Mouse (Mus musculus): ENCODE measurements around the gene Clec12b. TPM values are rescaled to one million over a fixed set of nuclear protein-coding genes. Genes with fewer than 3 reads are reported as not detected.

Gene Clec12b
- polyA plus RNA-seq, 1 experiment from 2014 or later, result not detected

Other genes starting within 250 kb of the Clec12b start
- not detected in 2 replicates for gene Clec2d, start 205.3 kb downstream of the Clec12b start, polyA plus RNA-seq (2016; fragmentation: Nextera tagmentation; extraction: Ambion mirVana)
- gene Cd69, start 110.4 kb downstream of the Clec12b start, polyA plus RNA-seq (2016; fragmentation: Nextera tagmentation; extraction: Ambion mirVana), result not detected in 2 replicates
- gene 4922502D21Rik, start 54.1 kb downstream of the Clec12b start, polyA plus RNA-seq (2016; fragmentation: Nextera tagmentation; extraction: Ambion mirVana), result not detected in 2 replicates
- gene Clec12a, start 43.2 kb downstream of the Clec12b start, polyA plus RNA-seq (2016; fragmentation: Nextera tagmentation; extraction: Ambion mirVana), result 0.23 and 0.34 TPM in 2 replicates
- 7.4 and 8.2 TPM in 2 replicates for gene Clec1b, start 11.4 kb upstream of the Clec12b start, polyA plus RNA-seq (2016; fragmentation: Nextera tagmentation; extraction: Ambion mirVana)
- gene Clec9a, start 23.0 kb upstream of the Clec12b start, polyA plus RNA-seq (2016; fragmentation: Nextera tagmentation; extraction: Ambion mirVana), result 0.34 and 0.65 TPM in 2 replicates
- 2.8 TPM in 2 replicates for gene Clec1a, start 66.1 kb upstream of the Clec12b start, polyA plus RNA-seq (2016; fragmentation: Nextera tagmentation; extraction: Ambion mirVana)
- gene Olr1, start 121.3 kb upstream of the Clec12b start, polyA plus RNA-seq (2016; fragmentation: Nextera tagmentation; extraction: Ambion mirVana), result 0.05 TPM in 1 of 2 replicates, not detected in the other
- not detected in 2 replicates for gene Tmem52b, start 126.7 kb upstream of the Clec12b start, polyA plus RNA-seq (2016; fragmentation: Nextera tagmentation; extraction: Ambion mirVana)
- gene Gabarapl1, start 147.3 kb upstream of the Clec12b start, polyA plus RNA-seq (2016; fragmentation: Nextera tagmentation; extraction: Ambion mirVana), result 115 and 119 TPM in 2 replicates
- not detected in 2 replicates for gene Klre1, start 192.0 kb upstream of the Clec12b start, polyA plus RNA-seq (2016; fragmentation: Nextera tagmentation; extraction: Ambion mirVana)
- gene Klrd1, start 205.9 kb upstream of the Clec12b start, polyA plus RNA-seq (2016; fragmentation: Nextera tagmentation; extraction: Ambion mirVana), result not detected in 2 replicates
- 0.15 and 0.34 TPM in 2 replicates for gene Klrk1, start 238.0 kb upstream of the Clec12b start, polyA plus RNA-seq (2016; fragmentation: Nextera tagmentation; extraction: Ambion mirVana)